ENCODE assay signal across 9 mouse cellular contexts in the genomic region with DNA sequence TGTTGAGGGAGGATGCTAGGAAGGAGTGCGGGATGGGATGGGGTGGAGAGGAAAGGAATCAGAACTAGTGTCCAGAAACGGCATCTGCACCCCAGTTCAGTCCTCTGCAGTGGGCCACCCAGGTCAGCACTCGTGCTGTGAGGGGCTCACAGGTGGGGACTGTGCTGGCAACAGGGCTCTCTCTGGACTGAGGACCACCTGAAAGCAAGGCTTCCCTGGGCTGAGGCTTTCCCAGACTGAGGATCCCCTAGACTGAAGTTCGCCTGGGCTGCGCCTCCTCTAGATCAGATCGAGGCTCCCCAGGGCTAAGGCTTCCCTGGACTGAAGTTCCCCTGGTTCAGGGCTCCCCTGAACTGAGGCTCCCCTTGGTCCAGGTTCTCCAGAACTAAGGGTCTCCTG. TPM values are rescaled to one million over a fixed set of nuclear protein-coding genes. Genes with fewer than 3 reads are reported as not detected.
DNase-seq lines count a peak whose midpoint lies in the region; ATAC-seq and TF ChIP-seq lines count a peak whose summit lies in the region.
"Had no signal": no experiment of that assay in that cellular context is flagged by ENCODE, and none has a peak within 500 bp of the region (broad histone marks: within the 10 kb centered on the region; RNA-seq: fewer than 3 reads in every experiment).

No protein-coding gene starts in this region.

- H3K27ac ChIP-seq in liver, embryonic 16.5 days (ENCODE audit: low read length) = no peak overlapping the region
- H3K27ac ChIP-seq in liver, postnatal 0 days (ENCODE audit: low read depth) = no peak overlapping the region
- H3K27ac ChIP-seq in forebrain, embryonic 13.5 days = no peak overlapping the region
- no peak overlapping the region for H3K27ac ChIP-seq in limb, embryonic 12.5 days
- H3K27ac ChIP-seq in stomach, embryonic 16.5 days (ENCODE audit: low read length) = no peak overlapping the region

- WGBS in liver, embryonic 16.5 days (ENCODE audit: insufficient replicate concordance) = 6% methylated on average over 6 of the region's 6 CpGs
- WGBS in liver, postnatal 0 days (ENCODE audit: insufficient replicate concordance) = 9% methylated on average over 6 of the region's 6 CpGs
- 5% methylated on average over 6 of the region's 6 CpGs for WGBS in forebrain, embryonic 13.5 days
- under 1% methylated on average over 6 of the region's 6 CpGs for WGBS in limb, embryonic 12.5 days
- 4% methylated on average over 6 of the region's 6 CpGs for WGBS in stomach, embryonic 16.5 days

- no peak overlapping the region for H3K4me2 ChIP-seq in liver, embryonic 16.5 days (ENCODE audit: low read depth, low read length)
- no peak overlapping the region for H3K4me2 ChIP-seq in liver, postnatal 0 days (ENCODE audit: low read depth, low read length)
- peak overlapping the region; percentile 68 for H3K4me2 ChIP-seq in forebrain, embryonic 13.5 days
- H3K4me2 ChIP-seq in limb, embryonic 12.5 days = peak overlapping the region; percentile 82
- H3K4me2 ChIP-seq in stomach, embryonic 16.5 days (ENCODE audit: low read depth, low read length) = peak overlapping the region; percentile 65

- 0 out of 2 replicates have a peak, but pooled peaks have one; percentile 13 for ATAC-seq in liver, embryonic 16.5 days (ENCODE audit: low read depth)
- no peak for ATAC-seq in liver, postnatal 0 days
- 0 out of 2 replicates have a peak, but pooled peaks have one; percentile 13 for ATAC-seq in forebrain, embryonic 13.5 days
- peak; percentile 78; the same call in 1 of the 2 replicates for ATAC-seq in limb, embryonic 12.5 days (ENCODE audit: insufficient number of reproducible peaks, insufficient read depth, low FRiP score, low TSS enrichment, low read depth)
- no peak for ATAC-seq in stomach, embryonic 16.5 days (ENCODE audit: insufficient read depth, low FRiP score)

- no peak overlapping the region for H3K4me3 ChIP-seq in liver, embryonic 16.5 days (ENCODE audit: low read depth, low read length)
- H3K4me3 ChIP-seq in liver, postnatal 0 days (ENCODE audit: low read depth, low read length) = no peak overlapping the region
- peak overlapping the region; percentile 41 for H3K4me3 ChIP-seq in forebrain, embryonic 13.5 days
- peak overlapping the region; percentile 49 for H3K4me3 ChIP-seq in limb, embryonic 12.5 days (replicated peaks)
- H3K4me3 ChIP-seq in stomach, embryonic 16.5 days (replicated peaks; ENCODE audit: low read length) = peak overlapping the region; percentile 45

- no peaks in the 10 kb centered on the region for H3K4me1 ChIP-seq in liver, embryonic 16.5 days (ENCODE audit: control insufficient read depth, low read depth, low read length)
- no peaks in the 10 kb centered on the region for H3K4me1 ChIP-seq in liver, postnatal 0 days (ENCODE audit: insufficient read depth)
- H3K4me1 ChIP-seq in forebrain, embryonic 13.5 days = peaks cover 24% of the 10 kb centered on the region
- H3K4me1 ChIP-seq in limb, embryonic 12.5 days (replicated peaks) = peaks cover 22% of the 10 kb centered on the region
- H3K4me1 ChIP-seq in stomach, embryonic 16.5 days (ENCODE audit: control insufficient read depth, insufficient read depth, low read length) = peaks cover 7% of the 10 kb centered on the region

- H3K9ac ChIP-seq in liver, embryonic 16.5 days (ENCODE audit: low read depth, low read length) = no peak overlapping the region
- H3K9ac ChIP-seq in liver, postnatal 0 days (replicated peaks) = no peak overlapping the region
- H3K9ac ChIP-seq in forebrain, embryonic 13.5 days = peak overlapping the region; percentile 50; the same call in 1 of the 2 replicates
- peak overlapping the region; percentile 62 for H3K9ac ChIP-seq in limb, embryonic 12.5 days (replicated peaks)
- peak overlapping the region; percentile 35; the same call in 1 of the 2 replicates for H3K9ac ChIP-seq in stomach, embryonic 16.5 days (ENCODE audit: low read length)

- DNase-seq in liver, postnatal 0 days = no peak
- no peak for DNase-seq in frontal cortex, postnatal 10 days (ENCODE audit: low spot score in 2 of 2)
- no peak for DNase-seq in layer of hippocampus, adult 9-10 months (ENCODE audit: low spot score)
- DNase-seq: heart, postnatal 10 days had no signal

- H3K27me3 ChIP-seq in liver, embryonic 16.5 days (ENCODE audit: control insufficient read depth, insufficient read depth, low read depth, low read length) = peaks cover 51% of the 10 kb centered on the region
- H3K27me3 ChIP-seq in liver, postnatal 0 days (ENCODE audit: insufficient read depth, low read length) = peaks cover 52% of the 10 kb centered on the region
- H3K27me3 ChIP-seq in forebrain, embryonic 13.5 days = peaks cover 67% of the 10 kb centered on the region
- peaks cover 66% of the 10 kb centered on the region for H3K27me3 ChIP-seq in limb, embryonic 12.5 days
- peaks cover 62% of the 10 kb centered on the region for H3K27me3 ChIP-seq in stomach, embryonic 16.5 days (ENCODE audit: control insufficient read depth, insufficient read depth, low read length)

- TF ChIP-seq CTCF in liver, postnatal 0 days (IDR thresholded peaks at IDR 0.05; ENCODE audit: low read depth) = no peak

- no peaks in the 10 kb centered on the region for H3K9me3 ChIP-seq in liver, embryonic 16.5 days (replicated peaks; ENCODE audit: control insufficient read depth, low read length)
- no peaks in the 10 kb centered on the region for H3K9me3 ChIP-seq in liver, postnatal 0 days (ENCODE audit: low read length)
- H3K9me3 ChIP-seq in forebrain, embryonic 13.5 days (replicated peaks) = no peaks in the 10 kb centered on the region
- H3K9me3 ChIP-seq in limb, embryonic 12.5 days = no peaks in the 10 kb centered on the region
- H3K9me3 ChIP-seq in stomach, embryonic 16.5 days (replicated peaks; ENCODE audit: control insufficient read depth, low read length) = no peaks in the 10 kb centered on the region

- no peaks in the 10 kb centered on the region for H3K36me3 ChIP-seq in liver, embryonic 16.5 days (ENCODE audit: control insufficient read depth, insufficient read depth)
- no peaks in the 10 kb centered on the region for H3K36me3 ChIP-seq in liver, postnatal 0 days (replicated peaks; ENCODE audit: insufficient read depth, low read length)
- H3K36me3 ChIP-seq in forebrain, embryonic 13.5 days (ENCODE audit: poor library complexity, severe bottlenecking) = no peaks in the 10 kb centered on the region
- no peaks in the 10 kb centered on the region for H3K36me3 ChIP-seq in limb, embryonic 12.5 days
- H3K36me3 ChIP-seq in stomach, embryonic 16.5 days (ENCODE audit: control insufficient read depth, insufficient read depth, low read length) = no peaks in the 10 kb centered on the region

- no peak for TF ChIP-seq EP300 in liver, postnatal 0 days (IDR thresholded peaks at IDR 0.05; ENCODE audit: low read depth)

RNA-seq across cellular contexts. Expression of a gene that starts 1.9 kb away (rescaled TPM):
- polyA plus RNA-seq in liver, embryonic 16.5 days (2015; fragmentation: Nextera tagmentation; extraction: Ambion mirVana) = not detected in 2 replicates
- not detected in 2 replicates for polyA plus RNA-seq in liver, postnatal 0 days (2015; fragmentation: Nextera tagmentation; extraction: Ambion mirVana)
- polyA plus RNA-seq in forebrain, embryonic 13.5 days (2015; fragmentation: Nextera tagmentation; extraction: Ambion mirVana) = 0.28 TPM in 1 of 2 replicates, not detected in the other
- polyA plus RNA-seq in limb, embryonic 12.5 days (2016; fragmentation: Nextera tagmentation; extraction: Ambion mirVana) = 7.5 and 9.0 TPM in 2 replicates
- not detected in 2 replicates for polyA plus RNA-seq in stomach, embryonic 16.5 days (2015; fragmentation: Nextera tagmentation; extraction: Ambion mirVana)
- polyA plus RNA-seq: liver, embryonic 11.5 days had no signal

Comparison
In these comparisons a context has a peak if more than half of its experiments do, and no peak if none do; other contexts are left out.
1. ATAC-seq: peak in liver, embryonic 16.5 days (single experiment), forebrain, embryonic 13.5 days (single experiment) and limb, embryonic 12.5 days (single experiment); none in liver, postnatal 0 days (single experiment) and stomach, embryonic 16.5 days (single experiment).
2. H3K4me2 ChIP-seq: peak in forebrain, embryonic 13.5 days (single experiment), limb, embryonic 12.5 days (single experiment) and stomach, embryonic 16.5 days (single experiment); none in liver, embryonic 16.5 days (single experiment) and liver, postnatal 0 days (single experiment).
3. H3K4me3 ChIP-seq: peak in forebrain, embryonic 13.5 days (single experiment), limb, embryonic 12.5 days (single experiment) and stomach, embryonic 16.5 days (single experiment); none in liver, embryonic 16.5 days (single experiment) and liver, postnatal 0 days (single experiment).
4. H3K9ac ChIP-seq: peak in forebrain, embryonic 13.5 days (single experiment), limb, embryonic 12.5 days (single experiment) and stomach, embryonic 16.5 days (single experiment); none in liver, embryonic 16.5 days (single experiment) and liver, postnatal 0 days (single experiment).